Mouse (Mus musculus): ENCODE data around the gene Gm49387.

- TF ChIP-seq CTCF (IDR thresholded peaks at IDR 0.05; ENCODE audit: low read depth), result no peak
- no peak for TF ChIP-seq EP300 (IDR thresholded peaks at IDR 0.05; ENCODE audit: low read depth)
Measured at GRCm38 (mm10) chr14:31653101-31653875, 12.6 kb upstream of the Gm49387 start.

Data from heart, postnatal 0 days (tissue).